Mouse (Mus musculus): ENCODE measurements around the gene Xpot. TPM values are rescaled to one million over a fixed set of nuclear protein-coding genes. Genes with fewer than 3 reads are reported as not detected.

Gene Xpot
- total and polyA plus RNA-seq, 3 experiments = 132 to 151 (median 140) TPM

GRCm38 (mm10) chr10:121569001-121569589, 57.0 kb downstream of the Xpot start:
- Histone ChIP-seq H3K79me2 (replicated peaks; ENCODE audit: control insufficient read depth, extremely low read depth, insufficient read depth, poor library complexity, severe bottlenecking) (0 out of 2 replicates have a peak, but pooled peaks cover 2% of the 10 kb centered on the region), H3K36me3 (replicated peaks in 1 of 2; ENCODE audit: control insufficient read depth in 1 of 2, insufficient read depth in 1 of 2, low read length in 1 of 2) (peaks cover 57 to 66% of the 10 kb centered on the region in 2 experiments), H3K9me3 (replicated peaks; ENCODE audit: low read length) (no peaks in the 10 kb centered on the region), H3K27ac (ENCODE audit: insufficient read depth, low read depth) (no peak overlapping the region), H3K27me3 (replicated peaks) (no peaks in the 10 kb centered on the region), H3K9ac (ENCODE audit: insufficient read depth, low read depth) (no peak overlapping the region), H3K4me2 (ENCODE audit: insufficient read depth, low read depth, poor library complexity, severe bottlenecking) (no peak overlapping the region), H3K4me3 (replicated peaks in 1 of 3; ENCODE audit: low read depth in 2 of 3, low read length in 2 of 3, poor library complexity in 1 of 3) (no peak overlapping the region), H3K4me1 (ENCODE audit: control insufficient read depth in 1 of 2, insufficient read depth in 2 of 2) (no peaks in the 10 kb centered on the region)
- in situ Hi-C loops (cut with MboI; ENCODE audit: low pct_ligation_motif_present, low pct_unique_long_range_greater_than_20kb, low sequenced_read_pairs) = no loop called here
- TF ChIP-seq USF2 (conservative IDR thresholded peaks at IDR 0.05; ENCODE audit: low read depth, low read length) = no peak
- TF ChIP-seq NELFE (IDR thresholded peaks at IDR 0.05; ENCODE audit: low read depth, low read length) = no peak
- no peak for TF ChIP-seq ZNF384 (IDR thresholded peaks at IDR 0.05; ENCODE audit: low read depth, low read length)
- TF ChIP-seq ELF1 (IDR thresholded peaks at IDR 0.05; ENCODE audit: low read depth, low read length) = no peak
- TF ChIP-seq RAD21 (IDR thresholded peaks at IDR 0.05; ENCODE audit: low read depth, low read length) = no peak
- TF ChIP-seq EP300 (IDR thresholded peaks at IDR 0.05; ENCODE audit: low read length) = no peak
- no peak for TF ChIP-seq USF1 (IDR thresholded peaks at IDR 0.05; ENCODE audit: low read depth, low read length)
- TF ChIP-seq POLR2A (IDR thresholded peaks at IDR 0.05; ENCODE audit: low read depth, low read length) = no peak
- no peak for TF ChIP-seq ZMIZ1 (IDR thresholded peaks at IDR 0.05; ENCODE audit: low read depth, low read length)
- TF ChIP-seq MAZ (IDR thresholded peaks at IDR 0.05; ENCODE audit: low read depth, low read length) = no peak
- no peak for TF ChIP-seq PAX5 (IDR thresholded peaks at IDR 0.05; ENCODE audit: low read length)
- no peak for TF ChIP-seq ETS1 (conservative IDR thresholded peaks at IDR 0.05; ENCODE audit: low read depth, low read length)
- no peak for TF ChIP-seq TCF12 (IDR thresholded peaks at IDR 0.05; ENCODE audit: low read depth, low read length)
- dilution Hi-C loops (cut with MboI; ENCODE audit: extremely low pct_ligation_motif_present, extremely low pct_unique_long_range_greater_than_20kb, low sequenced_read_pairs) = no loop called here
- DNase-seq (ENCODE audit: extremely low read depth) = no peak

- H3K79me2 ChIP-seq (replicated peaks; ENCODE audit: control insufficient read depth, extremely low read depth, insufficient read depth, poor library complexity, severe bottlenecking) = 0 out of 2 replicates have a peak, but pooled peaks cover 2% of the 10 kb centered on the region
- H3K27ac ChIP-seq (ENCODE audit: insufficient read depth, low read depth) = no peak overlapping the region
- in situ Hi-C loops (cut with MboI; ENCODE audit: low pct_ligation_motif_present, low pct_unique_long_range_greater_than_20kb, low sequenced_read_pairs) (no loop called here), dilution Hi-C loops (cut with MboI; ENCODE audit: extremely low pct_ligation_motif_present, extremely low pct_unique_long_range_greater_than_20kb, low sequenced_read_pairs) (no loop called here)
- peaks cover 60 to 70% of the 10 kb centered on the region in 2 experiments for H3K36me3 ChIP-seq (replicated peaks in 1 of 2; ENCODE audit: control insufficient read depth in 1 of 2, insufficient read depth in 1 of 2, low read length in 1 of 2)
- H3K9ac ChIP-seq (ENCODE audit: insufficient read depth, low read depth) = no peak overlapping the region
- no peak overlapping the region for H3K4me3 ChIP-seq (replicated peaks in 1 of 3; ENCODE audit: low read depth in 2 of 3, low read length in 2 of 3, poor library complexity in 1 of 3)
- TF ChIP-seq SMC3 (IDR thresholded peaks at IDR 0.05; ENCODE audit: low read depth, low read length) = no peak
- no peak for TF ChIP-seq MYC (IDR thresholded peaks at IDR 0.05; ENCODE audit: low read depth, low read length)
- TF ChIP-seq TCF12 (IDR thresholded peaks at IDR 0.05; ENCODE audit: low read depth, low read length) = no peak
- no peak for TF ChIP-seq SIN3A (IDR thresholded peaks at IDR 0.05; ENCODE audit: low read length)
- TF ChIP-seq HCFC1 (IDR thresholded peaks at IDR 0.05; ENCODE audit: low read depth, low read length) = no peak
- no peak for TF ChIP-seq PAX5 (IDR thresholded peaks at IDR 0.05; ENCODE audit: low read length)
- no peak for TF ChIP-seq POLR2AphosphoS2 (IDR thresholded peaks at IDR 0.05; ENCODE audit: low read depth, low read length)
- no peak for TF ChIP-seq MAZ (IDR thresholded peaks at IDR 0.05; ENCODE audit: low read depth, low read length)
- no peak for TF ChIP-seq CHD1 (IDR thresholded peaks at IDR 0.05; ENCODE audit: low read depth, low read length)
- no peak for TF ChIP-seq JUN (IDR thresholded peaks at IDR 0.05; ENCODE audit: insufficient read depth, low read depth, low read length)
- no peak for TF ChIP-seq ELF1 (IDR thresholded peaks at IDR 0.05; ENCODE audit: low read depth, low read length)
- no peak for TF ChIP-seq TBP (conservative IDR thresholded peaks at IDR 0.05; ENCODE audit: low read depth, low read length)
- TF ChIP-seq ZKSCAN1 (IDR thresholded peaks at IDR 0.05; ENCODE audit: borderline replicate concordance, low read depth, low read length) = no peak
- no peak for TF ChIP-seq ETS1 (conservative IDR thresholded peaks at IDR 0.05; ENCODE audit: low read depth, low read length)
- no peak for TF ChIP-seq CHD2 (IDR thresholded peaks at IDR 0.05; ENCODE audit: low read length)
- no peak for TF ChIP-seq KAT2A (IDR thresholded peaks at IDR 0.05; ENCODE audit: insufficient replicate concordance, low read length)
- no peak for TF ChIP-seq JUND (conservative IDR thresholded peaks at IDR 0.05; ENCODE audit: low read depth, low read length)
- no peaks in the 10 kb centered on the region for H3K27me3 ChIP-seq (replicated peaks)
- H3K4me2 ChIP-seq (ENCODE audit: insufficient read depth, low read depth, poor library complexity, severe bottlenecking) = no peak overlapping the region
- no peaks in the 10 kb centered on the region for H3K4me1 ChIP-seq (ENCODE audit: control insufficient read depth in 1 of 2, insufficient read depth in 2 of 2)
- H3K9me3 ChIP-seq (replicated peaks; ENCODE audit: low read length) = no peaks in the 10 kb centered on the region
- no peak for DNase-seq (ENCODE audit: extremely low read depth)
Measured at GRCm38 (mm10) chr10:121568534-121568933, 57.6 kb downstream of the Xpot start.
